8 mouse cellular contexts compared by ENCODE assay signal in the genomic region with DNA sequence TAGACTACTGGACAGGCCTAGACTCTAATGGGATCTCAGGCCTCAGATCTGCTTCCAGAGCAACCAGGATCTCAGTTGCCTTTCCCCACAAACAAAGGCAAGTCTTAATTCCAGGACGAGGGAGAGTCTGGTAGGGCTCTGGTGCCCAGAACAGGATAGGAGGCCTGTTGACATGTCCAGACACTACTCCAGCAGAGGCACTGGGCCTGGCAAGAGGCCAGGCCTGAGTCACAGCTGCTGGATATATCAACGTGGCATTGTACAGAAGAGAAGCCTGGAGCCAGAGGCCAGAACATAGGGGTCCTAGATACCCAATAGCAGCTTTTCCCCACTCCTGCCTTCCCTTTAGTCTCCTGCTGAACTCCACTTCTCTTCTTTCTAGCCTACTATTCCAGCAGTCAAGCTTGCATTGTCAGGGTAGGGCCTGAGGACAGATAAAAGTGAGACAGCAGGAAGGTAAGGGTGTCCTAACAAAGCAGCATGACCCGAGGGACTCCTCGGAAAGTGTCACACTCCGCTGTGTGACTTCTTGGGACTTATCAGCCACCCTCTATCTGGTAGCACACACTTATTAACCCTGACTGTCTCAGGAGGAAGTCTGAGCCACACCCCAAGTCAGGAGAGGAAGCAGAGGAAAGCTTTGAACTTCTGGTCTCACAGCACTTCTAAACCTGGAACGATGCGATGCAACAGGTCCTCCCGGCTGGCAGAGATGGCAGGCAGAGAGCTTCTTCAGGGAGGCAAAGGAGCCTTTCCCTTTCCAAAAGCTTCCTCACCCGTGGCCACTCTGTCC. TPM values are rescaled to one million over a fixed set of nuclear protein-coding genes. Genes with fewer than 3 reads are reported as not detected.
DNase-seq lines count a peak whose midpoint lies in the region; ATAC-seq lines count a peak whose summit lies in the region.

No protein-coding gene starts in this region.

- no peaks in the 10 kb centered on the region for H3K36me3 ChIP-seq in neural tube, embryonic 13.5 days
- no peaks in the 10 kb centered on the region for H3K36me3 ChIP-seq in kidney, embryonic 16.5 days (ENCODE audit: insufficient read depth, low read length)

- no peaks in the 10 kb centered on the region for H3K9me3 ChIP-seq in neural tube, embryonic 13.5 days
- no peaks in the 10 kb centered on the region for H3K9me3 ChIP-seq in kidney, embryonic 16.5 days (ENCODE audit: low read length)

- H3K4me2 ChIP-seq in neural tube, embryonic 13.5 days: no peak overlapping the region
- H3K4me2 ChIP-seq in kidney, embryonic 16.5 days (replicated peaks; ENCODE audit: low read depth, low read length): no peak overlapping the region

- peaks cover 38% of the 10 kb centered on the region for H3K4me1 ChIP-seq in neural tube, embryonic 13.5 days (replicated peaks)
- H3K4me1 ChIP-seq in kidney, embryonic 16.5 days (ENCODE audit: insufficient read depth, low read length): peaks cover 42% of the 10 kb centered on the region

- 72% methylated on average over 9 of the region's 9 CpGs for WGBS in neural tube, embryonic 13.5 days
- WGBS in kidney, embryonic 16.5 days: 56% methylated on average over 9 of the region's 9 CpGs

- H3K27ac ChIP-seq in neural tube, embryonic 13.5 days (replicated peaks): peak overlapping the region; percentile 43; the same call in 1 of the 2 replicates
- H3K27ac ChIP-seq in kidney, embryonic 16.5 days (ENCODE audit: low read length): 0 out of 2 replicates have a peak overlapping the region, but pooled peaks have one; percentile 27

- no peak for ATAC-seq in neural tube, embryonic 13.5 days (ENCODE audit: low read depth)
- no peak for ATAC-seq in kidney, embryonic 16.5 days (ENCODE audit: low FRiP score, low TSS enrichment)

- DNase-seq in neural tube, embryonic 10.5 days (ENCODE audit: extremely low spot score, low spot score): no peak
- DNase-seq in adrenal gland, postnatal 10 days: peak; percentile 84
- peak; percentile 74 for DNase-seq in gastrocnemius, postnatal 25 days
- DNase-seq in lung, postnatal 10 days: peak; percentile 74
- no peak for DNase-seq in natural killer cell, adult 2 months (ENCODE audit: low spot score in 2 of 2)
- DNase-seq in thymus, postnatal 36 days: no peak

- peaks cover 4% of the 10 kb centered on the region; the same call in 1 of the 2 replicates for H3K27me3 ChIP-seq in neural tube, embryonic 13.5 days
- no peaks in the 10 kb centered on the region for H3K27me3 ChIP-seq in kidney, embryonic 16.5 days (ENCODE audit: insufficient read depth, low read length)

- no peak overlapping the region for H3K4me3 ChIP-seq in neural tube, embryonic 13.5 days
- H3K4me3 ChIP-seq in kidney, embryonic 16.5 days (ENCODE audit: low read length): no peak overlapping the region

- H3K9ac ChIP-seq in neural tube, embryonic 13.5 days: 0 out of 2 replicates have a peak overlapping the region, but pooled peaks have one; percentile 28
- H3K9ac ChIP-seq in kidney, embryonic 16.5 days (replicated peaks; ENCODE audit: low read length): no peak overlapping the region

RNA-seq across cellular contexts. Expression of a gene that starts 14.7 kb away (rescaled TPM):
- polyA plus RNA-seq in neural tube, embryonic 13.5 days (2015; fragmentation: Nextera tagmentation; extraction: Ambion mirVana): 41.9 and 45.3 TPM in 2 replicates
- 100 to 1,000 TPM; 102 to 104 TPM for total RNA-seq in adrenal gland, postnatal 10 days (2021)
- 100 to 1,000 TPM in 1 of 2 experiments, 10 to 100 TPM in 1; 99.2 to 106 TPM for total RNA-seq in gastrocnemius, postnatal 25 days (2021)
- polyA plus RNA-seq in kidney, embryonic 16.5 days (2015; fragmentation: Nextera tagmentation; extraction: Ambion mirVana): 89.9 and 100 TPM in 2 replicates

RNA-seq across cellular contexts. Expression of a gene that starts 34.0 kb away (rescaled TPM):
- polyA plus RNA-seq in neural tube, embryonic 13.5 days (2015; fragmentation: Nextera tagmentation; extraction: Ambion mirVana): 19.7 and 21.8 TPM in 2 replicates
- 10 to 100 TPM; 13.4 to 15.5 TPM for total RNA-seq in adrenal gland, postnatal 10 days (2021)
- 1 to 10 TPM; 1.6 to 1.8 TPM for total RNA-seq in gastrocnemius, postnatal 25 days (2021)
- 19.6 and 25.3 TPM in 2 replicates for polyA plus RNA-seq in kidney, embryonic 16.5 days (2015; fragmentation: Nextera tagmentation; extraction: Ambion mirVana)

RNA-seq across cellular contexts. Expression of a gene that starts 37.2 kb away (rescaled TPM):
- polyA plus RNA-seq in neural tube, embryonic 13.5 days (2015; fragmentation: Nextera tagmentation; extraction: Ambion mirVana): 32.5 and 33.7 TPM in 2 replicates
- 1 to 10 TPM; 5.5 to 5.6 TPM for total RNA-seq in adrenal gland, postnatal 10 days (2021)
- under 1 TPM; 0.24 to 0.33 TPM for total RNA-seq in gastrocnemius, postnatal 25 days (2021)
- polyA plus RNA-seq in kidney, embryonic 16.5 days (2015; fragmentation: Nextera tagmentation; extraction: Ambion mirVana): 18.6 and 20.7 TPM in 2 replicates

RNA-seq across cellular contexts. Expression of a gene that starts 53.1 kb away (rescaled TPM):
- polyA plus RNA-seq in neural tube, embryonic 13.5 days (2015; fragmentation: Nextera tagmentation; extraction: Ambion mirVana): not detected in 2 replicates
- total RNA-seq in adrenal gland, postnatal 10 days (2021): not detected
- total RNA-seq in gastrocnemius, postnatal 25 days (2021): not detected
- polyA plus RNA-seq in kidney, embryonic 16.5 days (2015; fragmentation: Nextera tagmentation; extraction: Ambion mirVana): 17.3 and 23.9 TPM in 2 replicates

RNA-seq across cellular contexts. Expression of a gene that starts 57.8 kb away (rescaled TPM):
- 161 and 170 TPM in 2 replicates for polyA plus RNA-seq in neural tube, embryonic 13.5 days (2015; fragmentation: Nextera tagmentation; extraction: Ambion mirVana)
- 100 to 1,000 TPM; 131 to 132 TPM for total RNA-seq in adrenal gland, postnatal 10 days (2021)
- 10 to 100 TPM; 76.1 to 81.1 TPM for total RNA-seq in gastrocnemius, postnatal 25 days (2021)
- polyA plus RNA-seq in kidney, embryonic 16.5 days (2015; fragmentation: Nextera tagmentation; extraction: Ambion mirVana): 189 and 207 TPM in 2 replicates

Comparison
In these comparisons a context has a peak if more than half of its experiments do, and no peak if none do; other contexts are left out.
1. DNase-seq: peak in adrenal gland, postnatal 10 days (single experiment), gastrocnemius, postnatal 25 days (single experiment) and lung, postnatal 10 days (single experiment); none in neural tube, embryonic 10.5 days (single experiment), natural killer cell, adult 2 months (0 of 2) and thymus, postnatal 36 days (0 of 2).
2. RNA of a gene that starts 34.0 kb away (total RNA-seq): 13.4 to 15.5 TPM in adrenal gland, postnatal 10 days; 1.6 to 1.8 TPM in gastrocnemius, postnatal 25 days; every median in the first group is over 4 times any median in the second.
3. RNA of a gene that starts 37.2 kb away (total RNA-seq): 5.5 to 5.6 TPM in adrenal gland, postnatal 10 days; 0.24 to 0.33 TPM in gastrocnemius, postnatal 25 days; every median in the first group is over 4 times any median in the second.